26 mouse cellular contexts compared by ENCODE assay signal in the genomic region with DNA sequence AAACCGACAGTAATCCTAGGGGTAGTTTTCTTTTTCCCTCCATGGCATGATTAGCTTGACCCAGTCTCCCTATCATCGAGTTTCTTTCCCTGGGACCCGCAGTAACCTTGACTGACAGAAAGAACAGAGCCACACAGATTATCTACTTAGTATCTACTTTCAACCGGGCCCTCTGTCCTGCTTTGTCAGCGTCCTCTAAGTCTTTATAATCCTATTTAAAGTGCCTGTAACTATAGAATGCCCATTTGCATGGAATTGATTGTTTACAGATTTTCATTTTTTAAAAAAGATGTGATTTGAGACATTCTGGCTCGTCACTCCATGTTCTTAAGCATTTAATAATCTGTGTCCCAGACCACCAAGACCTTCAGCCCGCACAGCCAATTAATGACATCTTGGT. TPM values are rescaled to one million over a fixed set of nuclear protein-coding genes. Genes with fewer than 3 reads are reported as not detected.
"Had no signal": no experiment of that assay in that cellular context is flagged by ENCODE, and none has a peak within 500 bp of the region (broad histone marks: within the 10 kb centered on the region; RNA-seq: fewer than 3 reads in every experiment).

No protein-coding gene starts in this region.

- H3K9me3 ChIP-seq: liver, embryonic 13.5 days; liver, embryonic 15.5 days; lung, embryonic 15.5 days; megakaryocyte, embryonic 14.5 days; midbrain, embryonic 12.5 days; neural tube, embryonic 12.5 days; stomach, embryonic 15.5 days had no signal

- H3K4me3 ChIP-seq: liver, embryonic 13.5 days; liver, embryonic 15.5 days; lung, embryonic 15.5 days; megakaryocyte, embryonic 14.5 days; midbrain, embryonic 12.5 days; neural tube, embryonic 12.5 days; stomach, embryonic 15.5 days had no signal

- DNase-seq: liver, embryonic 13.5 days; liver, postnatal 0 days; lung, adult 2 months; lung, postnatal 14 days; lung, postnatal 36 days; midbrain, embryonic 14.5 days; right cerebral cortex, postnatal 14 days; thymus, adult 2 months; thymus, postnatal 25 days; thymus, postnatal 4 days had no signal

- H3K9ac ChIP-seq: liver, embryonic 13.5 days; liver, embryonic 15.5 days; liver, postnatal 0 days; lung, embryonic 15.5 days; midbrain, embryonic 12.5 days; neural tube, embryonic 12.5 days; stomach, embryonic 15.5 days had no signal

- ATAC-seq: liver, postnatal 0 days; midbrain, embryonic 16.5 days had no signal

- H3K4me2 ChIP-seq: liver, embryonic 13.5 days; liver, embryonic 15.5 days; lung, embryonic 15.5 days; midbrain, embryonic 12.5 days; neural tube, embryonic 12.5 days; stomach, embryonic 15.5 days had no signal

- H3K36me3 ChIP-seq: liver, embryonic 13.5 days; liver, embryonic 15.5 days; lung, embryonic 15.5 days; midbrain, embryonic 12.5 days; neural tube, embryonic 12.5 days; stomach, embryonic 15.5 days had no signal

- H3K27ac ChIP-seq: liver, embryonic 13.5 days; liver, embryonic 15.5 days; lung, embryonic 15.5 days; macrophage; midbrain, embryonic 12.5 days; neural tube, embryonic 12.5 days; stomach, embryonic 15.5 days; stomach, postnatal 0 days had no signal

RNA-seq across cellular contexts. Expression of gene Cnga1, which starts 0.4 kb away (rescaled TPM):
- total RNA-seq: megakaryocyte progenitor cell, adult 5-6 weeks had no signal
- polyA plus RNA-seq: liver, embryonic 13.5 days; liver, embryonic 15.5 days; liver, postnatal 0 days; lung, postnatal 0 days; macrophage; midbrain, embryonic 12.5 days; midbrain, embryonic 16.5 days; neural tube, embryonic 12.5 days; neural tube, embryonic 14.5 days; stomach, embryonic 15.5 days; stomach, postnatal 0 days; urinary bladder, adult 2 months had no signal

RNA-seq across cellular contexts. Expression of gene Nipal1, which starts 3.9 kb away (rescaled TPM):
- total RNA-seq: megakaryocyte progenitor cell, adult 5-6 weeks had no signal
- polyA plus RNA-seq: macrophage had no signal

RNA-seq across cellular contexts. Expression of gene Gm5868, which starts 56.3 kb away (rescaled TPM):
- total RNA-seq: megakaryocyte progenitor cell, adult 5-6 weeks; monocyte, adult 5-6 weeks had no signal
- polyA plus RNA-seq: liver, embryonic 13.5 days; liver, embryonic 15.5 days; liver, postnatal 0 days; lung, adult 2 months; lung, postnatal 0 days; macrophage; spleen, adult 2 months; testis, adult 2 months had no signal
